Mouse (Mus musculus) limb, embryonic 11.5 days (tissue): ENCODE measurements around the gene Ccdc117. TPM values are rescaled to one million over a fixed set of nuclear protein-coding genes. Genes with fewer than 3 reads are reported as not detected.
"Not testable (repeated sequence)": the region's sequence is repeated elsewhere in the genome, so short reads cannot be mapped to it uniquely, and the experiment has no call there.

Source experiments
- ATAC-seq: fragments of 200-750 bp; cut with Nextera tagmentation; 2 replicates; pipeline ENCODE4 v1.8.0; 2017; ENCODE audit warnings: low read depth; ENCODE audit not compliant: insufficient number of reproducible peaks, low FRiP score, low TSS enrichment
- DNase-seq: peaks from one replicate; pipeline ENCODE4 v3.0.0-alpha.2; 2015; ENCODE audit warnings: low spot score
- H3K27ac ChIP-seq: fragments of 300-500 bp; sonication (generic); replicated peaks from 2 replicates; pipeline ENCODE4 v1.5.1; 2014; ENCODE audit warnings: low read depth, mild to moderate bottlenecking, low read length
- H3K27me3 ChIP-seq: fragments of 300-500 bp; sonication (generic); 2 replicates; pipeline ENCODE4 v1.6.1; 2014; ENCODE audit warnings: mild to moderate bottlenecking, low read length, mixed read lengths; ENCODE audit not compliant: control insufficient read depth, insufficient read depth
- H3K36me3 ChIP-seq: fragments of 300-500 bp; sonication (generic); 2 replicates; pipeline ENCODE4 v1.6.1; 2014; ENCODE audit warnings: mild to moderate bottlenecking, low read length, moderate library complexity, mixed read lengths; ENCODE audit not compliant: control insufficient read depth, insufficient read depth
- H3K4me1 ChIP-seq: fragments of 300-500 bp; sonication (generic); 2 replicates; pipeline ENCODE4 v1.6.1; 2014; ENCODE audit warnings: low read length, mixed read lengths; ENCODE audit not compliant: control insufficient read depth, insufficient read depth
- H3K4me2 ChIP-seq: fragments of 300-500 bp; sonication (generic); 2 replicates; pipeline ENCODE4 v1.6.1; 2014; ENCODE audit warnings: low read depth, mild to moderate bottlenecking, moderate library complexity; ENCODE audit not compliant: severe bottlenecking
- H3K4me3 ChIP-seq: fragments of 300-500 bp; sonication (generic); 2 replicates; pipeline ENCODE4 v1.5.1; 2014; ENCODE audit warnings: low read depth, low read length
- H3K9ac ChIP-seq: fragments of 300-500 bp; sonication (generic); 2 replicates; pipeline ENCODE4 v1.6.1; 2014; ENCODE audit warnings: mild to moderate bottlenecking, low read length
- H3K9me3 ChIP-seq: fragments of 300-500 bp; sonication (generic); 2 replicates; pipeline ENCODE4 v1.6.1; 2016; ENCODE audit warnings: low read length; ENCODE audit not compliant: control insufficient read depth
- WGBS: fragments of 180-500 bp; shearing (Covaris S2); extraction: QIAGEN DNeasy Blood & Tissue Kit; methylation state at CpG from one replicate; pipeline ENCODE4 v1.1.7; 2014; 5-methylcytosine and 5-hydroxymethylcytosine counted together
- polyA plus RNA-seq: library from polyadenylated mRNA; unstranded; fragments of >200 nt; fragmentation: Nextera tagmentation; extraction: Ambion mirVana; gene quantifications from 2 replicates; pipeline ENCODE4 v1.2.1, GENCODE M21; 2014

Gene Ccdc117
- polyA plus RNA-seq, 1 experiment from 2014 or later: 33.5 TPM

DNA sequence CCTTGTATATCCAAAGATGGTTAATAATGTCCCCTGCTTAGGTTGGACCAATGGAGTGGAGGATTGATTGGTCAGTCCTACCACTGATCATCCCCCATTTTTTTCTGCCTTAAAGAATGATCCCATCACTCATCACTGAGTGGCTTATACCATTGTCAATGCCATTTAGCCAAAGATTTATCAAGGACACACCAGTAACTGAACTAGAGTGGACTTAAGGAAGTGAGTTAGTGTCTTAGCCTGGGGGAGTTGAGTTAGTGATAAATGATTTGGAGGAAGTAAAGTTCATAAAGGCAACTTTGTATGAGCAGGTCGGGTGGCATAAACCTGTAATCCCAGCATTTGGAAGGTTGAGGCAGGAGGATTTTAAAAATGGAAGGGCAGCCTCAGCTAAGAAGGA is 1.3 kb upstream of the Ccdc117 start:
- H3K27me3 ChIP-seq: no peaks in the 10 kb centered on the region
- WGBS: 91% methylated on average over 1 of the region's 1 CpGs
- H3K4me2 ChIP-seq: no peak overlapping the region
- H3K9me3 ChIP-seq: no peaks in the 10 kb centered on the region
- ATAC-seq: no peak
- H3K4me3 ChIP-seq: no peak overlapping the region
- no peak overlapping the region for H3K9ac ChIP-seq
- no peak for DNase-seq
- H3K4me1 ChIP-seq: peaks cover 7% of the 10 kb centered on the region; the same call in 1 of the 2 replicates
- H3K27ac ChIP-seq: no peak overlapping the region
- no peaks in the 10 kb centered on the region; the same call in 1 of the 2 replicates for H3K36me3 ChIP-seq

DNA sequence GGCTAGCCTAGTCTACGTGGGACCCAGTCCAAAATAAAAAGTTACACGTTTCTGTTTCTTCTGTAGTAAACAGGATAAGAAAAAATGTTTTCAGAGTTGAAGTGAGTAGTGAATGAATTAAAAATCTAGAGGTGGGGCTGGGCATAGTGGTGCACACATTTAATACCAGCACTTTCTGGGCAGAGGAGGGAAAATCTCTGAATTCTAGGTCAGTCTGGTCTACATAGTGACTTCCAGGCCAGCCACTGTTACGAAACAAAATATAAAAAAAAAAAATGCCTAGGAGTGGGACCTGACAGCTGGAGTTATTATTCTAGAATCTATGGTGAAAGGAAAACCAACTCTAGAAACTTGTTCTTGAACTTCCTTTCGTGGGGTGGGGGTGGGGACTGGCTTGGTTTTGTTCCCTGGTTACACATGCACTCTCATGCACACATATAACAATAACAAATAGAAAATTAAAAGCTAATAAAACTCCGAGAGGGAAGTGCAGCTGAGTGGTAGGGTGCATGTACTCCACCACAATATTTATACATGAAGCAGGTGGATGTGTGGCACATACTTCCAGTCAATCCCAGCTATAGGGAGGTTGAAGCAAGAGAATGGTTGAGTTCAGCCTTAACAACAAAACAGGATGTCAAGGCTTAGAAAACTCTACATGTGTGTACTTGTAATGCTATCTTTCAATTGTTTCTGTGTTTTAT is 647 bp upstream of the Ccdc117 start:
- H3K4me3 ChIP-seq: no peak overlapping the region; the same call in 1 of the 2 replicates
- DNase-seq (no peak), ATAC-seq (no peak)
- no peaks in the 10 kb centered on the region; the same call in 1 of the 2 replicates for H3K36me3 ChIP-seq
- no peaks in the 10 kb centered on the region for H3K9me3 ChIP-seq
- H3K4me2 ChIP-seq: peak overlapping the region; percentile 60; the same call in 1 of the 2 replicates
- 52% methylated on average over 5 of the region's 5 CpGs for WGBS
- H3K27me3 ChIP-seq: no peaks in the 10 kb centered on the region
- no peak overlapping the region for H3K27ac ChIP-seq
- H3K4me1 ChIP-seq: peaks cover 7% of the 10 kb centered on the region; the same call in 1 of the 2 replicates
- no peak overlapping the region for H3K9ac ChIP-seq

DNA sequence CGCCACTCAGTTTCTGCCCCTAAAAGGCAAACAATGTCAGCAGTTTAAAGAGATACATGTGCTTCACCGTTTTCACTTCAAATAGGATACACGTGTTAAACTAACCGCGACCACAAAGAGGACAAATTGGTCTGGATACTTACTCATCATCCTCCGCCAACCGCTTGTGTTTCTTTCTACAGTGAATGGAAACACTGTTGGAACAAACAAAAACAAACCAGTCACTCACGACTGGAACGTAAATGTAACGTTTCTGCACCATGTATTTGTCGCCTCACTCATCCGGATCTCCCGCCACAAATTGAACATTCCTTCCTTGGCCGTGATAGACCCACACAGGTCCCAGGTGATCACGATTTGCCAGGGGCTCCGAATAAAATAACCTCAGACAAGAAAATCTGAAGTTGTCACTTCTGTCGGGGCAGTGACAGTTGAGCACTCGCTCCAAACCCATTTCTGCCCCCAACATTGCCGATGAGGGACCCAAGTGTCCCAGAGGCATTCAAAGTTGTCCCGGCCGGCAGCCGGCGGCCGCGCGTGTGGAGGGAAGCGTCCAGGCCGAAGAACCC is 673 bp downstream of the Ccdc117 start:
- Histone ChIP-seq H3K9me3 (no peaks in the 10 kb centered on the region), H3K27me3 (no peaks in the 10 kb centered on the region), H3K4me2 (peak overlapping the region; percentile 60), H3K27ac (peak overlapping the region; percentile 78; the same call in 1 of the 2 replicates), H3K4me3 (peak overlapping the region; percentile 75), H3K4me1 (peaks cover 7% of the 10 kb centered on the region; the same call in 1 of the 2 replicates), H3K36me3 (peaks cover 3% of the 10 kb centered on the region; the same call in 1 of the 2 replicates), H3K9ac (peak overlapping the region; percentile 96)
- DNase-seq: peak; percentile 62
- WGBS: 2% methylated on average over 28 of the region's 28 CpGs
- ATAC-seq: no peak

DNA sequence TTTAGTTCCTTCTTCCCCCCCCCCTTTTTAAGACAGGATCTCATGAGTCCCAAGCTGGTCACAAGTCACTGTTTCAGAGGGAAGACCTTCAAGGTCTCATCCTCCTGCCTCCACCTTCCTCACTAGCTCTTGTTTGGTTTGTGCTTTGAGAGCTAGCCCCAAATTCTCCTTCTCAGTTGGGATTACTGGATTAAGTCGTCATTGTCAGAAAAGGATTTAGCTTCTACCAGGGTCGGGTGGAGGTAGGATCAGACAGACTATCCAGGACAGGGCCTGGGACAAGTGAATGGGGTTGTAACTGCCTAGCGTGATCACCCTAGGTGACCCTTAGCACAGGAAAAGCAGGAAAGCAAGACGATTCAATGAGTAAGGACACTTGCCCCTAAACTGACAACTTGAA is 1.7 kb downstream of the Ccdc117 start:
- Histone ChIP-seq H3K36me3 (peaks cover 3% of the 10 kb centered on the region; the same call in 1 of the 2 replicates), H3K27ac (no peak overlapping the region), H3K27me3 (no peaks in the 10 kb centered on the region), H3K4me3 (peak overlapping the region; percentile 75), H3K4me1 (peaks cover 7% of the 10 kb centered on the region; the same call in 1 of the 2 replicates), H3K4me2 (peak overlapping the region; percentile 60), H3K9me3 (no peaks in the 10 kb centered on the region), H3K9ac (no peak overlapping the region)
- ATAC-seq (no peak), DNase-seq (no peak)
- 66% methylated on average over 4 of the region's 4 CpGs for WGBS

DNA sequence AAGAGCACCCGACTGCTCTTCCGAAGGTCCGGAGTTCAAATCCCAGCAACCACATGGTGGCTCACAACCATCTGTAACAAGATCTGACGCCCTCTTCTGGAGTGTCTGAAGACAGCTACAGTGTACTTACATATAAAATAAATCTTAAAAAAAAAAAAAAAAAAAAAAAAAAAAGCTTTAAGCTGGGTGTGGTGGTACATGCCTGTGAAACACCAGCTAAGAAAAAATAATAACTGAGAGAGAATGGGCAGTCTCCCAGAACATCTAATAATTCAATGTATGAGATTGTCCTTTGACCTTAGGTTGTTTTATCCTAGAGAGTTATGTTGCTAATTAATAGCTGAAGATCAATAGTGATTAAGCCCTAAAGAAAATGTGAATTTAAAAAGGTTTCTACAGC is 4.5 kb downstream of the Ccdc117 start:
- not testable (repeated sequence) for H3K4me1 ChIP-seq, DNase-seq, H3K9ac ChIP-seq, H3K4me2 ChIP-seq, ATAC-seq, H3K4me3 ChIP-seq, H3K9me3 ChIP-seq, H3K27ac ChIP-seq, H3K27me3 ChIP-seq
- H3K36me3 ChIP-seq: peaks cover 15% of the 10 kb centered on the region; the same call in 1 of the 2 replicates
- 87% methylated on average over 4 of the region's 4 CpGs for WGBS

DNA sequence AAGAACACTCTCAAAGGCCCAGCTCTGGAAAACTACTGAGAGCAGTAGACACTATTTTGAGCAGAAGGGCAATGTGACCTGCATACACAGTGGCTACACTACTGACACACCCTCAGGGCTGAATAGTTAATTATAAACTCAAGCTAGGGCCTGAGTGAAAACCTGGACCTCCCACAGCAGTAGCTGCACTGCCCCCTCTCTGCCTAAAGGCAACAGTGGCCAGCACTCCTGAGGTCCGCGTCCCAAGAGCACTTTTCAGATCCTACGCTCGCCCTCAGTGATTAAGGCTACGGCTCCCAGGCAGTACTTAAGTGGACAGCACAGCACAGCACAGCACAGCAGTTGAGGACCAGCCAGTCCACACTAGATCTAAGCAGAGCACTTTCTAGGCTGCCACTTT is 8.9 kb downstream of the Ccdc117 start:
- Histone ChIP-seq H3K4me2 (no peak overlapping the region), H3K9me3 (no peaks in the 10 kb centered on the region), H3K27me3 (no peaks in the 10 kb centered on the region), H3K4me1 (no peaks in the 10 kb centered on the region), H3K27ac (no peak overlapping the region), H3K36me3 (peaks cover 27% of the 10 kb centered on the region), H3K9ac (no peak overlapping the region), H3K4me3 (no peak overlapping the region)
- 88% methylated on average over 5 of the region's 5 CpGs for WGBS
- ATAC-seq: no peak
- DNase-seq: no peak

DNA sequence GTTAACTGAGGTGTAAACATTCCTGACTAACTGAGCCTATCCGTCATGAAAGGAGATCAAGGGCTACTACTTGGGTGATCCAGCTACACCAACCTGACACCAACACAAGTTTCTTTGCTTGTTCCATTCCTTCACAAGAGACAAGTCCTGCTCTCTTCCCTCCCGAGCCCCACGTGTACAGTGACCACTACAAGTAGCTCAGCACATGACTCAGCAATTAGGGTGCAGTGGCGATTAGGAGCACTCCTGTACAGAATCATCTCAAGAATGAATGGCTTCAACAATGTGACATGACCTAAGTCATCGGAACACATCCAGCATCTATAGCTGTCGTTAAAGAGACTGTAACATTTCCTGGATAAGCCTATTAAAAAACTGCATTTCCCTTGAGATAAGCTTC is 11.3 kb downstream of the Ccdc117 start:
- no peak for ATAC-seq

DNA sequence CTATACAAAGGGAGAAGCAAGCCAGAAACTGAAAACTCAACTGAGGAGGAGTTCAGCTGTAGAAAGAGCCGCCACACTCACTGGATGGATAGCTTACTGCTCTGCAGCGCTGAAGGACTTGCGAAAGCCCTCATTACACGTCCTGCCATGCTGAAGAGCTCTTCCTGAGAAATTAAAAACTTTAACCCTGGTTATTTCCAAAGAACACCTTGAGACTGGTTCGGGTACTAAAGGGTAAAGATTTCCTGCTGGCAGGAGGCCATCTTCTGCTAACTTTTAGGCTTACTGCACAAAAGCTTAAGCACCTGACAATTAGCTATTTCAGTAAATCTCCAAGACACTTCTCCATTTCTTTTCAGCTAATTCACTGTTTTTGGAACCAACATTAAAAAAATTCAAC is 11.8 kb downstream of the Ccdc117 start:
- H3K4me2 ChIP-seq: no peak overlapping the region
- ATAC-seq (no peak), DNase-seq (no peak)
- no peak overlapping the region for H3K27ac ChIP-seq
- H3K36me3 ChIP-seq: peaks cover 30% of the 10 kb centered on the region
- H3K9me3 ChIP-seq: no peaks in the 10 kb centered on the region
- no peak overlapping the region for H3K4me3 ChIP-seq
- no peaks in the 10 kb centered on the region for H3K27me3 ChIP-seq
- 87% methylated on average over 5 of the region's 5 CpGs for WGBS
- H3K4me1 ChIP-seq: no peaks in the 10 kb centered on the region
- no peak overlapping the region for H3K9ac ChIP-seq

More for the DNA sequence above, 11.3 kb downstream of the Ccdc117 start:
- Histone ChIP-seq H3K9ac (no peak overlapping the region), H3K27me3 (no peaks in the 10 kb centered on the region), H3K4me2 (no peak overlapping the region), H3K4me3 (no peak overlapping the region), H3K27ac (no peak overlapping the region), H3K4me1 (no peaks in the 10 kb centered on the region), H3K9me3 (no peaks in the 10 kb centered on the region), H3K36me3 (peaks cover 29% of the 10 kb centered on the region)
- 81% methylated on average over 6 of the region's 6 CpGs for WGBS
- DNase-seq: no peak
